Mouse (Mus musculus) thymus, postnatal 0 days (tissue): ENCODE measurements around the gene Ppp6c. TPM values are rescaled to one million over a fixed set of nuclear protein-coding genes. Genes with fewer than 3 reads are reported as not detected.

Experiments
- DNase-seq: peaks from one replicate; pipeline ENCODE4 v3.0.0-alpha.2; 2015; ENCODE audit warnings: low spot score
- polyA plus RNA-seq: library from polyadenylated mRNA; unstranded; fragments of >200 nt; fragmentation: Nextera tagmentation; extraction: Ambion mirVana; gene quantifications from 2 replicates; pipeline ENCODE4 v1.2.1, GENCODE M21; 2015

Ppp6c gene
- polyA plus RNA-seq, 1 experiment from 2014 or later = 120 TPM

GRCm38 (mm10) chr2:39146469-39146868 lies 79.8 kb downstream of the Ppp6c start:
- no peak for DNase-seq

Other genes starting within 250 kb of the Ppp6c start
- gene Wdr38, start 229.0 kb downstream of the Ppp6c start, polyA plus RNA-seq = 2.6 and 3.0 TPM in 2 replicates
- 185 and 199 TPM in 2 replicates for gene Arpc5l, start 221.1 kb downstream of the Ppp6c start, polyA plus RNA-seq
- gene Rpl35, start 220.8 kb downstream of the Ppp6c start, polyA plus RNA-seq = 1,431 and 1,509 TPM in 2 replicates
- 27.5 and 30.2 TPM in 2 replicates for gene Golga1, start 160.9 kb downstream of the Ppp6c start, polyA plus RNA-seq
- 5.9 and 6.1 TPM in 2 replicates for gene Scai, start 35.7 kb downstream of the Ppp6c start, polyA plus RNA-seq